Mouse (Mus musculus): ENCODE measurements around the gene Cnnm1. TPM values are rescaled to one million over a fixed set of nuclear protein-coding genes. Genes with fewer than 3 reads are reported as not detected.

The Cnnm1 gene
- polyA plus RNA-seq, 1 experiment from 2014 or later: 0.20 TPM

DNA sequence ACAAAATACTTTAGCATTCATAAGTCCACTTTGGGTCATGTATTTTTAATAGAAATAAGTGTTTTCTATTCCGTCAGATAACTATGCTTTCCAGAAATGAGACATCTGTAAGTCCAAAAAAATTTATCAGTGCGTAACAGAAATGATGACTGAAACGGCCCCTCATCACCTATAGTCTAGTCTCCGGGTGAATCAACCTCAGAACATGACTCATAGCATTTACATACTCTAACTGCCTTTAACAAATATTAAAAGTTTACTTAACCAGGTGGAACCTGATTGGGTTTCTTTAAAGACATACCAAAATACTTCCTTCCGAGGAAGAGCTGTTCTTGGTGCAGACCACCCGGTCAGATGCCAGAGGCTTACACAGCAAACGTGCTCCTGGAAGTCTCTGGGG is 78.0 kb downstream of the Cnnm1 start:
- Histone ChIP-seq H3K4me3 (no peak overlapping the region), H3K9me3 (replicated peaks) (no peaks in the 10 kb centered on the region), H3K36me3 (peaks cover 38% of the 10 kb centered on the region), H3K4me1 (peaks cover 15% of the 10 kb centered on the region), H3K27ac (no peak overlapping the region), H3K27me3 (ENCODE audit: low read depth, poor library complexity, severe bottlenecking) (no peaks in the 10 kb centered on the region)
- WGBS: 92% methylated on average over 7 of the region's 7 CpGs
- no peak for DNase-seq (ENCODE audit: low spot score)

DNA sequence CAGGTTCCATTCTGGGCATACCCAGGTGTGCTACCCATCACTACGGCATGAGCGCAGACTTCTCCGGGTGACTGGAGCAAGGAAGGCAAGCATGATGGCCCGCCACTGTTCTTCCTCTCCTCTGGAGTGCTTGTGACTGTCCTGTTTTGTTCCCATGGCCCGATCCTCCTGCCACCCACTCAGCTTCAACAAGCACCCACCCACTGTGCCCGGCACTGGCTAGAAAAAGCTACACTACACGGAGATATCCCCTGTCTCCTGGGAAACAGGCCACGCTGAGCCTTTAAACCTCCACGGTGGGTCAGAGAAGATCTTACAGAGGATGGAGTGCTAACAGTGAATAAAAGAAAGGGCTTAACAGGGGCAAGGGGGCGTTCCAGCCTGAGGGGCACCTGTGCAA is 79.0 kb downstream of the Cnnm1 start:
- peaks cover 23% of the 10 kb centered on the region for H3K4me1 ChIP-seq
- 91% methylated on average over 10 of the region's 10 CpGs for WGBS
- H3K9me3 ChIP-seq (replicated peaks): no peaks in the 10 kb centered on the region
- H3K27ac ChIP-seq: no peak overlapping the region
- H3K4me3 ChIP-seq: no peak overlapping the region
- H3K27me3 ChIP-seq (ENCODE audit: low read depth, poor library complexity, severe bottlenecking): no peaks in the 10 kb centered on the region
- DNase-seq (ENCODE audit: low spot score): no peak
- peaks cover 29% of the 10 kb centered on the region for H3K36me3 ChIP-seq

DNA sequence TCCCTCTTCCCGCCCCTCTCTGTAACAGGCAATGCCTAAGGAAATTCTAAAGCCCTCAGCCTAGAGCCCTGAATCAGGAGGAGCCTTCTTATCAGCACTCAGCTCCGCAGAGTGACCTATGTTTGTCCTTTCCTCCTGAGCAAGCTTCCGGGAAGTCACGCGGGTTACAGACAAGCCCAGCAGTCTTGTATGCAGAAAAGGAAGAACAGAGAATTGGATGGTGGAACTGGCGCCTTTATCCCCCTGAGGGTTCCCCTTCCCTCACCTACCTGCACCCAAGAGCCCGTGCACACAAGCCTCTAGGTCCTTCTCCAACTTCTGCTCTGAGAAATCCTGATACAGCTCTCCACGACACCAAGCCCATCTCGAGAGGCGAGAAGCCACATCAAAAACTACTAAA is 80.2 kb downstream of the Cnnm1 start:
- Histone ChIP-seq H3K4me1 (peaks cover 31% of the 10 kb centered on the region), H3K9me3 (replicated peaks) (no peaks in the 10 kb centered on the region), H3K4me3 (no peak overlapping the region), H3K27me3 (ENCODE audit: low read depth, poor library complexity, severe bottlenecking) (no peaks in the 10 kb centered on the region), H3K36me3 (peaks cover 17% of the 10 kb centered on the region), H3K27ac (no peak overlapping the region)
- no peak for DNase-seq (ENCODE audit: low spot score)
- 73% methylated on average over 9 of the region's 10 CpGs for WGBS

DNA sequence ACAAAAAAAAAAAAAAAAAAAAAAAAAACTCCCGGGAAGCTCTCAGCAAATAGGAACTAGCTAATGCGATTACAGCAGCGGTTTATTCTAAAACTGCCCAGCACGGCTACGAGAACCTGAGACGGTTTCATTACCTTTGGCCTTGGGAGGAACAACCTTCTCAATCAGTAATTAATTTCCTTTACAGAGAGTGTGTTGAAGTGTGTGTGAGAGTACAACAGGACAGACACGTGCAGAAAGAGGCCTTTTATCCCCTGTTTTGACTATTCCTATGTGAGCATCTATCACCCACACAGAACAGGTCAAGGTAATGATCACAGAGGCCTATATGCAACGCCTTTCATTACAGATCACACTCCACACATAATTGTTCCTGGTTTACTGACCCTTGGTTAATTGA is 81.1 kb downstream of the Cnnm1 start:
- Histone ChIP-seq H3K36me3 (peaks cover 9% of the 10 kb centered on the region; the same call in 1 of the 2 replicates), H3K9me3 (replicated peaks) (no peaks in the 10 kb centered on the region), H3K27me3 (ENCODE audit: low read depth, poor library complexity, severe bottlenecking) (no peaks in the 10 kb centered on the region), H3K4me3 (no peak overlapping the region), H3K4me1 (peaks cover 31% of the 10 kb centered on the region), H3K27ac (no peak overlapping the region)
- 68% methylated on average over 8 of the region's 8 CpGs for WGBS
- DNase-seq (ENCODE audit: low spot score): no peak

DNA sequence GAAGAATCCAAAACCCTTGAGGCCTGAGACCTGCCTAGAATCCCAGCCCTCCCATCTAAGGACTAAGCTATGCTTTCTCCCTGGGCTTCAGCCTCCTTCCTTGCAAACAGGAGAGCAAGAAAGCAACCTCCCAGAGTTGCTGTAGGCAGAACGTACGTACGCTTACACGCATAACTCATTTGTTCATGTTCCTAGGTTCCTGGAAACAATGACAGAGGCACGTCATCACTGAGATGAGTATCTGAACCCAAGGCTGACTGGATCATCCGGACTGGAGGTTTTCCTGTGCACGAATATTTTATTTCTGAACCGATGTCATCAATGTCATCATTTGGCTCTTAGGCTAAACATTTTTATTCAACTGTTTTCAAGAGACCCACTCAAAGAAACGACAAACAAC is 81.8 kb downstream of the Cnnm1 start:
- Histone ChIP-seq H3K36me3 (peaks cover 9% of the 10 kb centered on the region; the same call in 1 of the 2 replicates), H3K9me3 (replicated peaks) (no peaks in the 10 kb centered on the region), H3K4me3 (no peak overlapping the region), H3K4me1 (peaks cover 31% of the 10 kb centered on the region), H3K27me3 (ENCODE audit: low read depth, poor library complexity, severe bottlenecking) (no peaks in the 10 kb centered on the region), H3K27ac (no peak overlapping the region)
- DNase-seq (ENCODE audit: low spot score): no peak
- WGBS: 93% methylated on average over 9 of the region's 9 CpGs

DNA sequence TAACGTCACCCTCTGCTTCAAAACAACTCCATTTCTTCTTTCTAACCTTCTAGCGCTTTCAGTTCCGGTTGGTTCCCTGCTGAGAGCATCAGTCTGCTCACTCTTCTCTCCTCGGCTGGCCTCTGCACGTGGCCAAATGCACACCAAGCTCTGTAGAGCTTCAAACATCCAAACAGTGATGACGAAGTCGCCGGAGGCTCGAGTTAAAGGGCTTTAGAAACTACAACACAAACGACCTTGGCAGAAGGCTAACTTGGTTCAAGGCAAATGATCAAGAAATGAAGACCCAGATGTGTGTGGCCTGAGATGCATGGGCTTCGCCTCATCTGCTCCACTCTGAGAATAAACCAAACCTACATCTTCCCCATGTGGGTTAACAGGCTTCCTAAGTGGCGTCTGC is 83.3 kb downstream of the Cnnm1 start:
- Histone ChIP-seq H3K36me3 (0 out of 2 replicates have a peak, but pooled peaks cover 5% of the 10 kb centered on the region), H3K4me1 (peaks cover 31% of the 10 kb centered on the region), H3K27me3 (ENCODE audit: low read depth, poor library complexity, severe bottlenecking) (0 out of 2 replicates have a peak, but pooled peaks cover 6% of the 10 kb centered on the region), H3K9me3 (replicated peaks) (no peaks in the 10 kb centered on the region), H3K27ac (0 out of 2 replicates have a peak overlapping the region, but pooled peaks have one; percentile 89), H3K4me3 (peak overlapping the region; percentile 85)
- WGBS: 11% methylated on average over 12 of the region's 12 CpGs
- DNase-seq (ENCODE audit: low spot score): peak; percentile 38

DNA sequence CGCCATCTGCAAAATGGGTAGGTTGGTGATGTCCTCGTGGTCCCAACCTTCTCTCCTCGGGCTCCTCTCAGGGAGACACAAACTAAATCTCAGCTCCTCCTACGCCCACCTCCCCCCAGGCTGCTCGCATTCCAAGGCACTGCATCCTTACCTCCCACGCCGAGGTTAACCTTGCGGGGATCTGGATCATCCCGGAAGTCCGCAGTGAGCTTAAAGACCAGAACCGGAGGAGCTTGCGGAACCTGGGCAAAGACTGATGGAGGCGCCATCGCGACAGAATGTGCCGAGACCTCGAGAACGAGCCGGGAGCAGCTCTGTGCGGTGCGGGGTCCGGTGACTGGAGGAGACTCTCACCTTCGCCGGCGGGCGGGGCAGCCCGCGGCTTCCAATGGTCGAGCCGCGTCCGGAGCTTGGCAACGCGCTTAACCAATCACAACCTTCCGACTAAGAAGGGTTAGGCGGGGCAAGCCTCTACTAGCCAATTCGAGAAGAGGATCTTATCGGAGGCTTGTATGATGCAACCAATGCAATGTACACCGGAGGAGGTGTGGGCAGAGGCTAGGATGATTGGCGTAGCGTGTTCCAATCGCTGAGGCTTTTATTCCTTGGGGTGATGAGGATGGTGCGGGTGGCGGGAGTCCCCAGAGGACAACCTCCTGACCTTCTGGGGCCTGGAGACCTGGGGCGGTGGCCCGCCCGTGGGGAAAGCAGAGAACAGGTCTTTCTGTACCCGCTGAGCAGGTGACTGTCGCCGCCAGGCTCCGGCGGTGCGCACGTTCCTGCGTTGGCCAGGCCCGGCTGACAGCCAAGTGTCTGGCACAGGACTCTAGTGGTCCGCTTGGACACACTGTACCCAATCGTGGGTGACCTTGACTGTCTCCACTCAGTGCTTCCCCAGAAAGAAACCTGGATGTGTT is 84.2 kb downstream of the Cnnm1 start, which contains the start of gene Got1:
Got1 (minus strand) TSS at position 419 of the 917 bp plus-strand sequence.
- H3K36me3 ChIP-seq: 0 out of 2 replicates have a peak, but pooled peaks cover under 1% of the 10 kb centered on the region
- no peaks in the 10 kb centered on the region for H3K9me3 ChIP-seq (replicated peaks)
- 0 out of 2 replicates have a peak, but pooled peaks cover 10% of the 10 kb centered on the region for H3K27me3 ChIP-seq (ENCODE audit: low read depth, poor library complexity, severe bottlenecking)
- peak within 1 kb of the TSS; percentile 90 for H3K27ac ChIP-seq
- WGBS: under 1% methylated on average over 58 of the region's 58 CpGs
- peaks cover 31% of the 10 kb centered on the region for H3K4me1 ChIP-seq
- peak; percentile 92 for DNase-seq (ENCODE audit: low spot score)
- peak within 1 kb of the TSS; percentile 85 for H3K4me3 ChIP-seq

DNA sequence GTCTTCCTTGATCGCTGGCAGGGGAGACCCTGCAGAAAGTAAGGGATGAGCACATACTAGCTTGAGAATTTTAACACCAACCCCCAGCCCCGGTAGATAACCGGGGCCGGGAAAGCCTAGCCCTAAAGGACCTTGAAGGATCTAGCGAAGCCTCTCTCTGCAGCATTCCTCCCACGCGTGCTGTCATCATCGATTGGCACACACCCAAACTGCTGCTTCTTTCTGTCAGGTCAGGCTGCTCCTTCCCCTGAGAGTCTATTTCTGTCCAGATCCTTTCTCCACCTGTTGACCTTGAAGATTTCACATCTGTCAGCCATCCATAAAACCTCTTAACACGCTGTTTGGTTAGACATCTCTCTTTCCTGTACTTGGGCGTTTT is 84.9 kb downstream of the Cnnm1 start:
- Histone ChIP-seq H3K4me3 (peak overlapping the region; percentile 85), H3K27ac (peak overlapping the region; percentile 90), H3K9me3 (replicated peaks) (no peaks in the 10 kb centered on the region), H3K27me3 (ENCODE audit: low read depth, poor library complexity, severe bottlenecking) (0 out of 2 replicates have a peak, but pooled peaks cover 10% of the 10 kb centered on the region), H3K4me1 (peaks cover 32% of the 10 kb centered on the region), H3K36me3 (no peaks in the 10 kb centered on the region)
- DNase-seq (ENCODE audit: low spot score): peak; percentile 33
- WGBS: 28% methylated on average over 10 of the region's 10 CpGs

DNA sequence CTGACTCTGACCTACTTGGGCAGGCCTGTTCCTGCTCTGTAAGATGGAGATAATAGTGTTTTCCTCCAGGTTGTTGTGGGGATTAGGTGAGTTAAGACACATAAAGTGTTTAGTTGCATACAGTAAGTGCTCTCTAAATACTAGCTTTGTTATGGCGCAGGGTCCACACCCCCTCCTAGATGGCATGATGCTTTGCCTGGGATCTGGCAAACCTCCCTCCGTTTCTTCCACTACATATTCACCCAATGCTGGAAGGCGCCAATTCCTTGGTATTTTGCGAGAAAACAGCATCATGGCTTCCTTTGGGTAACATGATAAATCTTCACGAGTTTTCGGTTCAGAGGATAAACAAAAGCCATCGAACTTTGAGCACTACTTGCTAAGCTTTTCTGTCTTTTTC is 85.3 kb downstream of the Cnnm1 start:
- Histone ChIP-seq H3K27me3 (ENCODE audit: low read depth, poor library complexity, severe bottlenecking) (0 out of 2 replicates have a peak, but pooled peaks cover 10% of the 10 kb centered on the region), H3K9me3 (replicated peaks) (no peaks in the 10 kb centered on the region), H3K4me1 (peaks cover 32% of the 10 kb centered on the region), H3K27ac (no peak overlapping the region), H3K36me3 (no peaks in the 10 kb centered on the region), H3K4me3 (peak overlapping the region; percentile 85; the same call in 1 of the 2 replicates)
- DNase-seq (ENCODE audit: low spot score): no peak
- 87% methylated on average over 7 of the region's 7 CpGs for whole genome bisulfite sequencing

DNA sequence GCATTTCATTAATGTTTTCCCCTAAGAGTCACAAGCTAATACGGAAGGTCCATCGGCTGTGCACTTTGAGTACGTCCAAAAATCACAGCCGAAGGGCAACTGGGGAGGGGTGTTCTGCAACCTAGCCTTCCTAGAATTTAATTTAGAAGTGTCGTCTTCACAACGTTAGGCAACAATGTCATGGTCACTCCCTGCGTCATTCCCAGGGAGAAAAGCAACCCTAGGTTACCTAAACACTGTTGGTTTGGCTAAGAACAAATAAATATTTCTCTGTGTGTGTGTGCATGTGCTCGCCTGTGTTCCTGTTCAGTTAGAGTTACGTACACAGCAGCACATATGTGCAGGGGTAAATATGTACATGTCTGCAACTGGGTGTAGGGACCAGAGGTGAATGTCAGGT is 85.8 kb downstream of the Cnnm1 start:
- no peak overlapping the region for H3K4me3 ChIP-seq
- H3K27me3 ChIP-seq (ENCODE audit: low read depth, poor library complexity, severe bottlenecking): 0 out of 2 replicates have a peak, but pooled peaks cover 10% of the 10 kb centered on the region
- H3K9me3 ChIP-seq (replicated peaks): no peaks in the 10 kb centered on the region
- H3K36me3 ChIP-seq: no peaks in the 10 kb centered on the region
- 93% methylated on average over 9 of the region's 9 CpGs for WGBS
- H3K4me1 ChIP-seq: peaks cover 28% of the 10 kb centered on the region
- no peak overlapping the region for H3K27ac ChIP-seq
- no peak for DNase-seq (ENCODE audit: low spot score)

DNA sequence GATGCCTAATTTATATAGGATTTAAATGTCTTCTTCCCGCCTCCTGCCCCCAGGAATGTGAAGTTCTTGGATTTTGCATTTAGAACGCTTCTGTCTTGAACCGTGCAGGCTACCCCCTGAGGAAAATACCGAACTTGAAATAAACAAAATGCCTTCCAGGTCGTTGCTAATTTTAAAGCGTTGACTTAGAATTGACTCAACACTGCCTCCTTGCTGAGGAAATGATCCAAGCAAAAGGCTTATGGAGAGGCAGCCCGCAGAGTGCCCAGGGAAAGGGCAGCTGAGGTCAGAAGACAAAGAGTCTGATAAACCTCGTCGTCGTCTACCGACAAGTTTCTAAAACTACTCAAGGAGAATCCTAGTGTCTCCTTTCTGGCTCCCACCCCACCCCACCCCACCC is 86.9 kb downstream of the Cnnm1 start:
- Histone ChIP-seq H3K4me1 (peaks cover 26% of the 10 kb centered on the region), H3K36me3 (no peaks in the 10 kb centered on the region), H3K4me3 (no peak overlapping the region), H3K27ac (no peak overlapping the region), H3K9me3 (replicated peaks) (no peaks in the 10 kb centered on the region), H3K27me3 (ENCODE audit: low read depth, poor library complexity, severe bottlenecking) (0 out of 2 replicates have a peak, but pooled peaks cover 10% of the 10 kb centered on the region)
- WGBS: 16% methylated on average over 11 of the region's 11 CpGs
- DNase-seq (ENCODE audit: low spot score): no peak

DNA sequence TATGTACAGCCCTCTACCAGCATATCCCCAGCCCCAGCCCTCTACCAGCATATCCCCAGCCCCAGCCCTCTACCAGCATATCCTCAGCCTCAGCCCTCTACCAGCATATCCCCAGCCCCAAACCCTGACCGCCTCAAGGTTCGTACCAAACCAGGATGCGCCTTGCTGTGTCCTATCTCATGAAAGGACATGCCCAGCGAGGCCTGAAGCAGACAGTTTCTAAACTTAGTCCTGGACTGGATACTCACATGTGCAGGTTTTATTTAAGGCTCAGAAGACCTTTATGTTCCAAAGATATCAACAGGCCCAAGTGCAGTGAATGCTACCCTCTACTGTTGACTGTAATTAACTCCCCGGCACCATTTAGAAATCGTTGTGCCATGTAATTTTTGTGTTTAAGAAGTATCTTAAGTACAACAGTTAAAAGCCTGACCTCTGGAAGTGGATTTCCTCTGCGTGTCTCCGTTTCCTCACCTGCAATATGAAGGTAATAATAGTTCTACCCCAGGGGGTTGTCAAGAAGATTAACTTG is 87.9 kb downstream of the Cnnm1 start:
- H3K27ac ChIP-seq: no peak overlapping the region
- H3K36me3 ChIP-seq: no peaks in the 10 kb centered on the region
- H3K9me3 ChIP-seq (replicated peaks): no peaks in the 10 kb centered on the region
- 0 out of 2 replicates have a peak, but pooled peaks cover 10% of the 10 kb centered on the region for H3K27me3 ChIP-seq (ENCODE audit: low read depth, poor library complexity, severe bottlenecking)
- H3K4me1 ChIP-seq: peaks cover 22% of the 10 kb centered on the region
- WGBS: 89% methylated on average over 8 of the region's 8 CpGs
- no peak for DNase-seq (ENCODE audit: low spot score)
- no peak overlapping the region for H3K4me3 ChIP-seq

DNA sequence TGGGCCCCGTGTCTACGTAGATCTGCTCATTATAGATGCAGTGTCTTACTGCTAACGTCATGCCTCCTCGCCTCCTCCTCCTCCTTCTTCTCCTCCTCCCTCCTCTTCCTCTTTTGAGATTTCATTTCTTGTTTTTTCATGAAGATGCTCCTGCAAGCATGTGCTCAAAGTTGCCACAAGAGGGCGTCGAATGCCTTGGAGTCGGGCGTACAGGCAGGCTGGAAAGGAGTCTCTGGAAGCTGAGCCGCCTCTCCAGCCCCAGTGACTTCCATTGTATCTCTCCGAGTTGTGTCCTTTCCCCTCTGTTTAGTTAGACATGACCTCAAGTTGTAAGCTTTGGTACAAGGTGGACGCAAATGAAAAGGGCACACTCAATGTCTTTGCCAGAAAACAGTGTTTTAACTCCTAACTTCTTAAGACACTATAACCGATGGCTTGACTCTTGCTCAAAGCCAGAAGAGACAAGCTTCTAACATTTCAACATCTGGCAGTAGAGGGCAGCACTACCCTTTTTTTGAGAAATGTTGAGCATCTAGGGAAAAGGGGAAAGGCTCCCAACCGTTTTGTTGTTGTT is 90.0 kb downstream of the Cnnm1 start:
- WGBS: 4% methylated on average over 13 of the region's 13 CpGs

More for the DNA sequence above, 90.0 kb downstream of the Cnnm1 start:
- no peaks in the 10 kb centered on the region for H3K9me3 ChIP-seq (replicated peaks)
- 0 out of 2 replicates have a peak, but pooled peaks cover 10% of the 10 kb centered on the region for H3K27me3 ChIP-seq (ENCODE audit: low read depth, poor library complexity, severe bottlenecking)
- DNase-seq (ENCODE audit: low spot score): peak; percentile 83
- no peaks in the 10 kb centered on the region for H3K36me3 ChIP-seq
- H3K4me3 ChIP-seq: peak overlapping the region; percentile 34
- H3K27ac ChIP-seq: no peak overlapping the region
- H3K4me1 ChIP-seq: peaks cover 5% of the 10 kb centered on the region

All from limb, embryonic 10.5 days (tissue).